Mouse (Mus musculus) myocyte (in vitro differentiated cells): ENCODE data around the gene Tyw5.

Experiments used
- CEBPB ChIP-seq: IDR thresholded peaks from 2 replicates; pipeline ENCODE4 v1.6.1; 2011; ENCODE audit warnings: mild to moderate bottlenecking, moderate library complexity; ENCODE audit not compliant: poor library complexity, insufficient read depth, severe bottlenecking
- E2F4 ChIP-seq: IDR thresholded peaks from one replicate; pipeline ENCODE4 v1.6.1; 2011; ENCODE audit warnings: mild to moderate bottlenecking, control low read depth, moderate library complexity; ENCODE audit not compliant: insufficient read depth
- POLR2A ChIP-seq: IDR thresholded peaks from one replicate; pipeline ENCODE4 v1.6.1; 2011; ENCODE audit warnings: low read depth, mild to moderate bottlenecking, control low read depth, moderate library complexity; ENCODE audit not compliant: insufficient read length
- USF1 ChIP-seq: IDR thresholded peaks from one replicate; pipeline ENCODE4 v1.6.1; 2011; ENCODE audit warnings: low read depth, mild to moderate bottlenecking, control low read depth, moderate library complexity

- TF ChIP-seq USF1 (peak; percentile 21), E2F4 (no peak), POLR2A (no peak), CEBPB (no peak)
These were observed 19.0 kb downstream of the Tyw5 start for GRCm38 (mm10) chr1:57387876-57388275.
